Mouse (Mus musculus) heart, adult 18-20 months (tissue): ENCODE data around the gene Olfr1308. TPM values are rescaled to one million over a fixed set of nuclear protein-coding genes. Genes with fewer than 3 reads are reported as not detected.

ENCODE experiments used
- DNase-seq, 2 experiments: peaks; one replicate each; pipeline ENCODE4 v3.0.0; 2021 to 2022; ENCODE audit warnings: mixed read lengths in 1 of 2
- long read RNA-seq, 2 experiments: library from polyadenylated mRNA; stranded (forward); transcript quantifications; one replicate each; pipeline ENCODE4 v2.0.0; 2021
- total RNA-seq, 2 experiments: library from RNA; stranded (reverse); gene quantifications; 2 replicates each; pipeline ENCODE4 v1.2.3; 2021

Olfr1308 gene
- not detected for total RNA-seq
- long read RNA-seq, experiment 1: 0 reads
- long read RNA-seq, experiment 2: 0 reads

DNA sequence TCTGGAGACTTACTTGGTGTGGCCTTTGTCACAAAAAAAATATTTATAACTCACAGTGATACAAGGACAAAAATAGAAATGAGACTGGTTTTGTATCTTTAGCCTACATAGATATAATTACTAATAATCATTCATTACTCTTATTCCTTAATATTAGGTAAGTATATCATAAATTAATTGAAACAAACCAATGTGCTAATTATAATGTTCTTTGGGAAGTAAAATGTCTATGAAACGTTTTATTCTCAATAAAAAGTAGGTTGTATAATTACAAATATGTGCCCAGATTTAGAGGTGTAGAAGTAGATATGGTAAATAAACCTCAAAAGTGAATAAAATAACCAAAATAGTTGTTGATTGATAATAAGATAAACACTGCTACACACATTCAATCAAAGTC, at the start of gene Olfr1308:
Olfr1308 (minus strand) TSS at position 101 of the 400 bp plus-strand sequence.
- DNase-seq: no peak

GRCm38 (mm10) chr2:112012608-112013007, 47.9 kb upstream of the Olfr1308 start, which contains the start of gene Olfr1310:
Gene Olfr1310, minus strand, starts transcription at chr2:112012708.
- DNase-seq: no peak

- no peak for DNase-seq
These were observed 25.4 kb upstream of the Olfr1308 start, which contains the start of gene Olfr1309 for GRCm38 (mm10) chr2:111990181-111990580. Gene Olfr1309, minus strand, starts transcription at chr2:111990281.

DNA sequence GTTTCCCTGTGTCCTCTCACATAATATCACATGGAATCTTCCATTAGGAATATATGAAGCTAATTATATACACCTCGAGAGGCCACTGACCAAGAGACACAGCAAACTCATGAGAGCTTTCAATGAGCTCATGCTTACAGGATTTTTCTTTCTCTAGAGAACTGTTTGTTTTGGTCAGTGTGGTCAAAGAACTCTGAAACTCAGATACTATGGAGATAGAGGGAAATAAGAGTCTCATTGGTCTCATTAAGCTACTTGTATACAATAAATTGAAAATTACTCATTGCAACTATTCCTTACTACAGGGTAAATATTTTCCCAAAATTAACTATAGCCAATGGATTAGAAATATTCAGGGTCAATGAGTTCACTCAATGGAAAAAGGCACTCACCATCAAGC, 15.4 kb downstream of the Olfr1308 start, which contains the start of gene Olfr1307:
Olfr1307 (minus strand) TSS at position 101 of the 400 bp plus-strand sequence.
- no peak for DNase-seq

- no peak for DNase-seq
These were observed 48.6 kb downstream of the Olfr1308 start, which contains the start of gene Olfr1306 for GRCm38 (mm10) chr2:111916171-111916570. Gene Olfr1306, minus strand, starts transcription at chr2:111916271.

Other genes starting within 250 kb of the Olfr1308 start
- gene Olfr1301, start 213.9 kb downstream of the Olfr1308 start, total RNA-seq: not detected
- gene Olfr1302, start 187.5 kb downstream of the Olfr1308 start, total RNA-seq: not detected
- gene Olfr1303, start 144.6 kb downstream of the Olfr1308 start, total RNA-seq: not detected
- not detected for gene Olfr1305, start 87.8 kb downstream of the Olfr1308 start, total RNA-seq
- gene Olfr1306, start 48.7 kb downstream of the Olfr1308 start, total RNA-seq: not detected
- gene Olfr1307, start 15.5 kb downstream of the Olfr1308 start, total RNA-seq: not detected
- gene Olfr1309, start 25.3 kb upstream of the Olfr1308 start, total RNA-seq: not detected
- not detected for gene Olfr1310, start 47.8 kb upstream of the Olfr1308 start, total RNA-seq
- gene Olfr1311, start 59.5 kb upstream of the Olfr1308 start, total RNA-seq: not detected
- gene Olfr1312, start 85.3 kb upstream of the Olfr1308 start, total RNA-seq: not detected
- gene Olfr1313, start 112.9 kb upstream of the Olfr1308 start, total RNA-seq: not detected
- gene Olfr1314, start 131.8 kb upstream of the Olfr1308 start, total RNA-seq: not detected
- gene Olfr1315-ps1, start 150.5 kb upstream of the Olfr1308 start, total RNA-seq: not detected
- gene Olfr1316, start 170.0 kb upstream of the Olfr1308 start, total RNA-seq: not detected
- gene Olfr1317, start 175.4 kb upstream of the Olfr1308 start, total RNA-seq: not detected
- not detected for gene Olfr1318, start 189.3 kb upstream of the Olfr1308 start, total RNA-seq